Mouse (Mus musculus): ENCODE data around the gene Lin7a.
A peak's percentile ranks its signal among the peaks of the same experiment; 100 is the strongest.

The Lin7a gene

GRCm38 (mm10) chr10:107271321-107272130 lies at the start of gene Lin7a:
TSS of gene Lin7a (plus strand) at chr10:107271686.
- DNase-seq (ENCODE audit: low read depth, low spot score): peak; percentile 92

- no peak for DNase-seq (ENCODE audit: low read depth, low spot score)
Measured at GRCm38 (mm10) chr10:107221726-107222125, 49.8 kb upstream of the Lin7a start.

DNA sequence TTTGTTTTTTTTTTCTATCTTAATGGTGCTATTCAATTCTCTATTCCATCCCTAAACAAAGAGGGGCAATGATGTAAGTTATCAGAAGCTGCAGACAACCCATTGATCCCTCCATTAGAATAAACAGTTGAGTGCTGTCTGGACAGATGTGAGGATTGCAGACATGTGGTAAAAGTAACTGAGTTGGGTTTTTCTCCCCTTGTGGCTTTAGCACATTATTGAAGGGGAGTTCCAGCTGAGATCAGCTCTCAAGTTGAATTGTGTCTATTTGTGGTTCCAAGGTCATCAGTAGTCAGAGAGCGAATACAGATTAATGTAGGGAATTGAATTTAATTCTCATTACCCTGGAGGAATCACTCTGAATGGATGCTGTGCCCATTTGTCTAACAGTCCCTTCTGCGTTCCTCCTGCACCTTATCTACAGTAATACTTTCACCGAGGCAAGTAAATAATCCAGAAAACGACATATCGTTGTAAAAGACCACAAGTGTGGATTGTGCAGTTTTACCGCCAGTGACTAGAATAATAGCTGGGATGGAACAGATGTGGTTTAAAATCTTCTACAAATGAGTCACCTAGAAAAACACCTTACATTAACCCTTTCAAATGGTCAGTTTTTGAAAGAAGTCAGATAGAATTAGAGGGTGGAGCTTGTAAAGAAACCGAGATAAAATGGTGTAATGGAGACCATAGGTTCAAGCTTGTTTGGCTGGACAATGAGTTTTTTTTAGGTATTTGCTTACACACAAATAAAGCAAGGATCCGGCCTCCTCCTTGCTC lies 48.9 kb upstream of the Lin7a start:
- DNase-seq (ENCODE audit: low read depth, low spot score): no peak

DNA sequence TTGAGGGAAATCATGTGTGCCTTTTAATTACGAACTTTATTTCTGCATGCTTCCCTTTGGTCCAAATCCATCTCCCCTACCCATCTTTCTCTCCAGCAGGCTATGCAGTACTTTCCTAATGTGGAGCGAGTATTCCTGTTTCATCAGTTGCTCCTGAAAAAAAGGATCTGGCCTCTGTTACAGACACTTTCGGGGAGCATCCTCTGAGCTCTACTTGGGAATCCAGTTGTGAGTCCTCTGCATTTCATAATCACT lies 48.4 kb upstream of the Lin7a start:
- DNase-seq (ENCODE audit: low read depth, low spot score): no peak

- DNase-seq (ENCODE audit: low read depth, low spot score): no peak
Measured at GRCm38 (mm10) chr10:107223821-107224220, 47.7 kb upstream of the Lin7a start.

GRCm38 (mm10) chr10:107224596-107225330 lies 46.7 kb upstream of the Lin7a start:
- no peak for DNase-seq (ENCODE audit: low read depth, low spot score)

- no peak for DNase-seq (ENCODE audit: low read depth, low spot score)
Measured at GRCm38 (mm10) chr10:107225331-107225835, 46.1 kb upstream of the Lin7a start.

GRCm38 (mm10) chr10:107225871-107226270 lies 45.6 kb upstream of the Lin7a start:
- DNase-seq (ENCODE audit: low read depth, low spot score): no peak

DNA sequence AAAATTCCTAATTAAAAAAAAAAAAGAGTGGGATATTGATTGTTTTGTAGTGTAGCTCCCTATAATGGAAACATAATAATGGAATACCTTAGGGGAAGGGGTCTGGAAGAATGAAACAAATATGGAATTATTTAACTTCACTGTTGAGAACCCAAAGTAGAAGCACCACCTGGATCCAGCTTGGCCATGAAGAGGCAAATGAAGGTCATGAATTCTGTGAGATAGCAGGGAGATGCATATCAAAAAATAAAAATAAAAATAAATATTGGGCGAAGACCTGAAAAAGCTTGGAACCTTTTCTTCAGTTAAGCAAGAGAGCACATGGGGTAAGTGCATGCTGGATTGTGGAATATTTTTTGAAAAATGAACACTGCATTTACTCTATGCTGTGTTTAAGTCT lies 43.6 kb upstream of the Lin7a start:
- no peak for DNase-seq (ENCODE audit: low read depth, low spot score)

- no peak for DNase-seq (ENCODE audit: low read depth, low spot score)
Measured at GRCm38 (mm10) chr10:107228776-107229175, 42.7 kb upstream of the Lin7a start.

DNA sequence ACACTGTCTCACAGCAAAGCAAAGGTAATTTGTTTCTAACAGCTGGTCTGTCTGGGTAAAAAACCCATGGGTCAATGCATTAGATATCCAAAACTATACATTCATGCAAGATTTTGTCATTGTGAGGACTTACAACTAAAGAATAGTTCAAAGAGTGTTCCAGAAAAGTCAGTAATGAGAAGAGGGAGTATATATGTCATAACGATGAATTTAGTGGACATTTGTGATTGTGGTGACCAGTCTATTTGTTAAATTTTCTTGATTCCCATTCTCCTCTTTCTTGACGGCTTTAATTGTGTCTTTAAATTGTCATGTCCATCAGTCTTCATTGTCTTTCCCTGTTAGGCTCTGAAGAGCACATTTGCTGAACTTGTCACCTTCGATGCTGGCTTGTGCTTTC lies 42.1 kb upstream of the Lin7a start:
- DNase-seq (ENCODE audit: low read depth, low spot score): no peak

DNA sequence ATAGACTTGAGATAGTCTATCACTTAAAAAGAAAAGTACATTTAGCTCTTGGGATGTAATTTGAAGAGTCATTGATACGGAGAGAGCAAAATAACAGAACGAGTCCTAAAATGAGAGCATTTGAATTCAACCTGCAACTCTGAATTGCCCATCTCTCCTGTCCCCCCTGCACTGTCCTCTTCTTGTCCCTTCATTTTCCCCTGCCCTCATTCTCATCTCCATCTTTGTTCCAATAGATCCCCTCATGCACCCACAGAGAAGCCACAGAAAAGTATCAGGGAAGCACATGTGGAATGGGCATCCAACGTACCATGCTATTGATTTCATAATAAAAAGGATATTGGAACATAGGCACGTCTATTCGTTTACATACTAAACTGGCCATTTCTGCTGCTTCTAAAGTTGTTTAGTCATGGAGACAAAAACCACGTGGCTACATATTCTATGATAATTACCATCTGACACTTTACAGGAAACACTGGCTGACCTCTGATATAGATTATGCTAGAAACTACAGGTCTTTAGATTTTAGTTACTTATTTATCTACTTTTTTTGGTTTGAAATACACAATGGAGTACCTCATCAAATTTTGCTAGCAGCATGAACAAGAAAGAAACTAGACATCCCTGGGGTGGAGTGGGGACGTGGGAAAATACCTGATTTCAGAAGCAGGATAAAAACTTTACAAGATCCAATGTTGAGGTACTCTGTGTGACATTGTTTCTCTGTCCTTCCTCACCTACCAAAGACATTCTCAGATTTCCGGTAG lies 41.2 kb upstream of the Lin7a start:
- DNase-seq (ENCODE audit: low read depth, low spot score): no peak

- no peak for DNase-seq (ENCODE audit: low read depth, low spot score)
Measured at GRCm38 (mm10) chr10:107230851-107231130, 40.7 kb upstream of the Lin7a start.

GRCm38 (mm10) chr10:107231421-107232010 lies 40.0 kb upstream of the Lin7a start:
- peak; percentile 4 for DNase-seq (ENCODE audit: low read depth, low spot score)

GRCm38 (mm10) chr10:107232491-107233110 lies 38.9 kb upstream of the Lin7a start:
- DNase-seq (ENCODE audit: low read depth, low spot score): no peak

DNA sequence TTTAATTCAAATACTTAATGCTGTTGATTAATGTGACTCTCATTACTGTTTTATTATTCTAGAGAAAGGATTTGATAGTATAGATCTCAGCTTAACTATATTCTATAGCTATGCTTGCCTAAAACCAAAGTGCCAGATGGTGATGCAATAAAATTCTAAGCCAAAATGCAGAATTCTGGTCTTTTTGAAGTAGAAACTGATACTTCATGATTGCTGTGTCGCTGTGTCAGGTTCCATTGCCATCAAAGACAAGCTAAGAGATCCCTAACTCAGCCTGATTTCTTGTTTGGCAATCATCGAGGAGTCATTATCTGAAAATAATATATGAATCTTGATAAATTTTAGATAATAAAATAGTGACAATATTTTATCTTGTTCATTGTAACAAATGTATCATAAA lies 38.3 kb upstream of the Lin7a start:
- no peak for DNase-seq (ENCODE audit: low read depth, low spot score)

DNA sequence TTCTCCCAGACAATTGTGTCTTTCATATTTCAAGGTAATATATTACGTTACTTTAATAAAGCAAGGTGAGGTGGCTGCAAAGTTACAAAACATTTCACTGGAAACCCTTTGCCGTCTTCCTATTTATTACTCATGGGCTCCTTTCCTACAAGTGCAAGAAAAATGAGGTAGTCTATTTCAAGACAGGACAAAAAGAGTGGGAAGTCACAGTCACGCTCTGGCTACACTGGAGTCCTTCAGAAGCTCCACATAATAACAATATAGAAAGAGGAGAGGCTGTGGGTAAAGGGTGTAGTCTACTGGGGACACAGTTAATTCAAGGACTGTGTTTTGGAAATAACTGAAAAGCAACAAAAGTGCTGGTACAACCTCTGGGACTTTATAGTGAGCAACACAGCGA lies 37.7 kb upstream of the Lin7a start:
- peak; percentile 30 for DNase-seq (ENCODE audit: low read depth, low spot score)

DNA sequence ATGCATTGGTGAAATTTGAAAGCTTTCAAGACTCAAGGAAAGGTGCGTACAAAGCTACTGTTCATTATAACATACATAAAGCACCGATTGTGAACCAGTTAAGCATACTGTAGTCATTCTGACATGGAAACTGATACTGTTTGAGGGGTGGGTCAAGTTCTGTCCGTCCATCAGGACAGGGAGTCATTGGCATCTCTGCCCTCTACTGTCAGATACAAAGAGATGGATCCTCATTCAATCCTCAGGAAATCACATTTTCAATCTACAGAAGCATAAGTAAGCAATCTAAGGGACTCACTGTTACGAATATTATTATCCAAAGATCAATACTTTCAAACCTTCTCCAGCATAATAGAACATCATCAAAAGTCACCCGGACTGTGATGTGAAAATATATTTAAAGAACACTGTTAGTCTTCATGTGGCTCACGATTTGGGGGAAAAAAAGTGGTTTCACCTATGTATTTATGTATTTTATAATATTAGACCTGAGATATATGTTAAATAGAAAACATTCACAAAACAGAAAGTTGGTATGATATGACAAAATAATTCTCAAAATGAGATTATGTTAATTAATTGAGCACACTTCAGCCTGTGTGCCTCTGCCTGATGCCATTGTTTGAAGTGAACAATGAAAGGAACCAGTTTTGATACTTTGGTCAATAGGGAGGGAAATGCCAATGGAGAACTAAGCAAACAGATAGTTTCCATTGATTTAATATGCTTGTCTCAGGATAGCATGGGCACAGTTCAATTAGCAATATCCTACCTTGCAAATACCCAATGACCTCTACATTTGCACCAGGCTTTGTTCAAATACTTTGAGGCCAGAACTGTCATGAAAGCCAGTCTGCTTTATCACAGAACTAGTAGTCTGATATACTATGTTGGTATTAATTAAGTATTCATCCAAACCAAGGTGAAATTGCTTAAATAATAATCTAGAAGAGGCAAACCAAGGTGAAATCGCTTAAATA lies 36.8 kb upstream of the Lin7a start:
- DNase-seq (ENCODE audit: low read depth, low spot score): no peak

DNA sequence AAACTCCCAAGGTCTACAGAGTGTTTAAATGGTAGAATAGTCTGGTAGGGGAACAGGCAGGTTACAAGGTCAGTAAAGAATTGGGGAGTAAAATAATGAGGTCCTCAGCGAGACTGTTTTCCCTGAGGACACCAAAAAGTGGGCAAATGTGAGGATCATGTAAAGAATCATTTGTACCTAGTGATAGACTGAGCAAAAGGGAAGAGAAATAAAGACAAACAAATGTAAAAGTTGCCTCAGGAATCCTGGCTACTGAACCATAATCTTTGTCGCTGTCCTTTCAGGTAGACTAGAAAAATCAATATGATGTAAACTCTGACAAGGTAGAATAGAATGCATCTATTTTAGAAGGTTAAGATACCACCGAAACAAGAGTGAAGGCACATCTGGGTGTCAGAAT lies 36.0 kb upstream of the Lin7a start:
- no peak for DNase-seq (ENCODE audit: low read depth, low spot score)

DNA sequence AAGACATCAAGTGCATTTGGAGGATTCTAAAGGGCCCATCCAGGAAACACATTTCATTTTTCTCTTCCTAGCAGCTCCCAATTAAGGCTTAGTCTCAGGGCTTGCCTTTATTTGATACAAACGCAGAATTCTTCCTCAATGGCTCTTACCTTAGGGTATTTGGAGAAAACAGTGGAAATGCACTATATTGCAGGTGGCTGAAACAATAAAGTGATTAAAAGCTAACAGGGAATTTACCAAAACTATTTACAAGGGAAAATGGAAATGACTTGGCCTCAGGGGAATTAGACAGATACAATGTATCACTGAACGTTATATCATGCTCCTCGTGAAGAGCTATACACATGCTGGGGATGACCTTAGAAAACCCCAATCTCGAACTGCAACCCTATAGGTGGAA lies 35.3 kb upstream of the Lin7a start:
- no peak for DNase-seq (ENCODE audit: low read depth, low spot score)
